Mouse (Mus musculus) MEL (cell line): Measurements from ENCODE around the gene Cwc27. TPM values are rescaled to one million over a fixed set of nuclear protein-coding genes. Genes with fewer than 3 reads are reported as not detected.

Source experiments
- DNase-seq: peaks from one replicate; pipeline ENCODE4 v3.0.0; 2011; ENCODE audit warnings: low read depth, low spot score
- H3K27ac ChIP-seq: 2 replicates; pipeline ENCODE4 v1.5.1; 2012; ENCODE audit warnings: low read depth, mild to moderate bottlenecking, control low read depth, low read length, moderate library complexity; ENCODE audit not compliant: control insufficient read depth
- H3K27me3 ChIP-seq, 2 experiments: fragments of 150-350 bp in 1 of 2; sonication (generic) in 1 of 2; 2 replicates each; pipeline ENCODE4 v1.6.1; 2012; ENCODE audit warnings: low read length in 2 of 2, mild to moderate bottlenecking in 2 of 2, improper control_type of control experiment in 1 of 2, moderate library complexity in 1 of 2; ENCODE audit not compliant: insufficient read depth in 2 of 2, control insufficient read depth in 1 of 2
- H3K36me3 ChIP-seq, 2 experiments: 2 replicates each; pipeline ENCODE4 v1.6.1; 2012 to 2014; ENCODE audit warnings: low read length in 2 of 2, improper control_type of control experiment in 1 of 2, inconsistent platforms in 1 of 2, mild to moderate bottlenecking in 1 of 2; ENCODE audit not compliant: insufficient read depth in 2 of 2, control insufficient read depth in 1 of 2
- H3K4me1 ChIP-seq, 2 experiments: fragments of 150-350 bp in 1 of 2; sonication (generic) in 1 of 2; 2 replicates each; pipeline ENCODE4 v1.6.1; 2012; ENCODE audit warnings: low read length in 2 of 2, improper control_type of control experiment in 1 of 2, mild to moderate bottlenecking in 1 of 2; ENCODE audit not compliant: insufficient read depth in 2 of 2, control insufficient read depth in 1 of 2
- H3K4me3 ChIP-seq, 2 experiments: fragments of 150-350 bp in 1 of 2; sonication (generic) in 1 of 2; 2 replicates each; pipeline ENCODE4 v1.5.1; 2012; ENCODE audit warnings: low read depth in 2 of 2, low read length in 2 of 2, mild to moderate bottlenecking in 2 of 2, moderate library complexity in 2 of 2, control low read depth in 1 of 2, improper control_type of control experiment in 1 of 2; ENCODE audit not compliant: control insufficient read depth in 1 of 2, insufficient read depth in 1 of 2
- H3K79me2 ChIP-seq: 2 replicates; pipeline ENCODE4 v1.6.1; 2012; ENCODE audit warnings: mild to moderate bottlenecking, low read length, moderate library complexity; ENCODE audit not compliant: control insufficient read depth, poor library complexity, insufficient read depth
- H3K9ac ChIP-seq: 2 replicates; pipeline ENCODE4 v1.6.1; 2012; ENCODE audit warnings: low read depth, mild to moderate bottlenecking, control low read depth, low read length, moderate library complexity; ENCODE audit not compliant: control insufficient read depth, poor library complexity, severe bottlenecking
- H3K9me3 ChIP-seq: fragments of 150-350 bp; sonication (generic); replicated peaks from 2 replicates; pipeline ENCODE4 v1.6.1; 2012; ENCODE audit warnings: mild to moderate bottlenecking, low read length, improper control_type of control experiment, moderate library complexity; ENCODE audit not compliant: insufficient read depth
- BHLHE40 ChIP-seq: IDR thresholded peaks from 2 replicates; pipeline ENCODE4 v1.6.1; 2012; ENCODE audit warnings: low read depth, mild to moderate bottlenecking, inconsistent platforms, low read length, improper control_type of control experiment, borderline replicate concordance
- CHD1 ChIP-seq: IDR thresholded peaks from 2 replicates; pipeline ENCODE4 v1.6.1; 2012; ENCODE audit warnings: low read depth, mild to moderate bottlenecking, inconsistent platforms, low read length, improper control_type of control experiment
- E2F4 ChIP-seq: IDR thresholded peaks from 2 replicates; pipeline ENCODE4 v1.6.1; 2011; ENCODE audit warnings: low read depth, low read length, improper control_type of control experiment, borderline replicate concordance
- EP300 ChIP-seq, 2 experiments: IDR thresholded peaks; 2 replicates each; pipeline ENCODE4 v1.6.1; 2011; ENCODE audit warnings: improper control_type of control experiment in 2 of 2, low read length in 2 of 2, low read depth in 1 of 2, mild to moderate bottlenecking in 1 of 2
- ETS1 ChIP-seq: IDR thresholded peaks from 2 replicates; pipeline ENCODE4 v1.6.1; 2012; ENCODE audit warnings: low read depth, mild to moderate bottlenecking, inconsistent platforms, low read length, improper control_type of control experiment, moderate library complexity
- GATA1 ChIP-seq: IDR thresholded peaks from 2 replicates; pipeline ENCODE4 v1.6.1; 2011; ENCODE audit warnings: low read depth, low read length, improper control_type of control experiment
- POLR2AphosphoS2 ChIP-seq: IDR thresholded peaks from 2 replicates; pipeline ENCODE4 v1.6.1; 2011; ENCODE audit warnings: low read length, improper control_type of control experiment
- POLR2AphosphoS5 ChIP-seq: IDR thresholded peaks from 2 replicates; pipeline ENCODE4 v1.6.1; 2012; ENCODE audit warnings: low read depth, borderline replicate concordance, mild to moderate bottlenecking, inconsistent platforms, low read length, moderate library complexity, mixed read lengths
- RCOR1 ChIP-seq: IDR thresholded peaks from 2 replicates; pipeline ENCODE4 v1.6.1; 2012; ENCODE audit warnings: low read depth, mild to moderate bottlenecking, inconsistent platforms, low read length, improper control_type of control experiment
- SMC3 ChIP-seq: IDR thresholded peaks from 2 replicates; pipeline ENCODE4 v1.6.1; 2011; ENCODE audit warnings: low read depth, low read length, improper control_type of control experiment
- TBP ChIP-seq: IDR thresholded peaks from 2 replicates; pipeline ENCODE4 v1.8.0; 2011; ENCODE audit warnings: low read depth, low read length, improper control_type of control experiment
- TCF12 ChIP-seq: IDR thresholded peaks from 2 replicates; pipeline ENCODE4 v1.6.1; 2014; ENCODE audit warnings: low read depth, mild to moderate bottlenecking, inconsistent platforms, low read length, improper control_type of control experiment, moderate library complexity
- USF1 ChIP-seq: IDR thresholded peaks from 2 replicates; pipeline ENCODE4 v1.6.1; 2014; ENCODE audit warnings: low read depth, mild to moderate bottlenecking, inconsistent platforms, low read length, improper control_type of control experiment, moderate library complexity
- ZKSCAN1 ChIP-seq: IDR thresholded peaks from 2 replicates; pipeline ENCODE4 v1.6.1; 2012; ENCODE audit warnings: low read depth, mild to moderate bottlenecking, inconsistent platforms, low read length, improper control_type of control experiment, moderate library complexity
- polyA plus RNA-seq, 2 experiments: library from polyadenylated mRNA; stranded (reverse) in 1 of 2; unstranded in 1 of 2; fragments of >175 nt in 1 of 2; fragments of >200 nt in 1 of 2; gene quantifications; 2 replicates each; pipeline versions ENCODE4 v1.2.1 to v1.2.4; 2012; ENCODE audit warnings: low replicate concordance in 2 of 2, low read depth in 1 of 2; ENCODE audit not compliant: insufficient read length in 2 of 2, insufficient read depth in 1 of 2, missing spikeins in 1 of 2
- total RNA-seq: library from RNA; depleted of rRNA; stranded (reverse); fragments of 300-350 nt; gene quantifications from 2 replicates; pipeline ENCODE4 v1.2.3, GENCODE M21; 2012

The Cwc27 gene
- total and polyA plus RNA-seq, 3 experiments, result 18.3 to 22.0 TPM; not detected in 1

DNA sequence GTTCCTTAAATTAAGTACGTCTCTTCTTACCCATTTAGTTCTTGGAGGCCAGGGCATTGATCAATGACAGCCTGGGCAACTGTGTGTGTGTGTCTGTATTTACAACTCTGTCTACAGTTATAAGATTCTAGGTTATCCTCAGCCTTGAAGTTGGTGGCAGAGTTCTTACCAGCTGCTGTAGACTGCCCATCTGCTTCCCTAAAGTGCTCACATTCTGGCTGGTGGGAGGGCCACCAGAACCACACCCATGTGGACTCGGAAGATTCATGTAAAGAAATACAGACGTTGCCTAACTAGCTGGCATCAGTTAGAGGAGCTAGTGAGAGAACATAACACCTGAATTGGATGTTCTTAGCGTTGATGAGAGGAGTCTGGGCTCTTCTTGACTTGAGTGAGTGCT lies 25.0 kb upstream of the Cwc27 start:
- Histone ChIP-seq H3K9ac (no peak overlapping the region), H3K36me3 (peaks cover 0 to 1% of the 10 kb centered on the region in 2 experiments; a peak in 1 of 4 replicates), H3K27ac (no peak overlapping the region), H3K79me2 (no peaks in the 10 kb centered on the region), H3K4me3 (no peak overlapping the region), H3K9me3 (no peaks in the 10 kb centered on the region), H3K27me3 (no peaks in the 10 kb centered on the region), H3K4me1 (no peaks in the 10 kb centered on the region)
- no peak for DNase-seq
- 0 out of 2 replicates have a peak, but pooled peaks have one; percentile 28 for TF ChIP-seq POLR2AphosphoS2
- no peak for TF ChIP-seq SMC3

GRCm38 (mm10) chr13:104837628-104838027 lies 20.7 kb upstream of the Cwc27 start:
- Histone ChIP-seq H3K9me3 (no peaks in the 10 kb centered on the region), H3K36me3 (peaks cover 0 to 4% of the 10 kb centered on the region in 2 experiments; a peak in 2 of 4 replicates), H3K9ac (no peak overlapping the region), H3K27me3 (no peaks in the 10 kb centered on the region), H3K4me1 (no peaks in the 10 kb centered on the region), H3K79me2 (no peaks in the 10 kb centered on the region), H3K27ac (no peak overlapping the region), H3K4me3 (no peak overlapping the region)
- DNase-seq, result no peak
- TF ChIP-seq RCOR1 (no peak), TBP (no peak), ETS1 (no peak), POLR2AphosphoS5 (no peak), SMC3 (no peak), BHLHE40 (no peak), EP300 (IDR thresholded peaks at IDR 0.05; ENCODE audit: low read depth in 1 of 2, low read length in 2 of 2) (no peak)

GRCm38 (mm10) chr13:104832811-104833210 lies 15.9 kb upstream of the Cwc27 start:
- no peaks in the 10 kb centered on the region for H3K27me3 ChIP-seq
- no peak overlapping the region for H3K4me3 ChIP-seq
- H3K4me1 ChIP-seq, result no peaks in the 10 kb centered on the region
- no peak for DNase-seq
- no peak overlapping the region for H3K9ac ChIP-seq
- H3K9me3 ChIP-seq, result no peaks in the 10 kb centered on the region
- no peak for TF ChIP-seq GATA1
- no peak for TF ChIP-seq ZKSCAN1
- no peak for TF ChIP-seq CHD1
- no peak for TF ChIP-seq TCF12
- no peak for TF ChIP-seq BHLHE40
- TF ChIP-seq E2F4, result no peak
- no peak for TF ChIP-seq TBP
- no peak for TF ChIP-seq USF1
- TF ChIP-seq POLR2AphosphoS5, result no peak
- H3K36me3 ChIP-seq, result peaks cover 0 to 8% of the 10 kb centered on the region in 2 experiments; a peak in 2 of 4 replicates
- no peak overlapping the region for H3K27ac ChIP-seq
- no peaks in the 10 kb centered on the region for H3K79me2 ChIP-seq
